ENCODE assay signal across 10 mouse cellular contexts in the genomic region with DNA sequence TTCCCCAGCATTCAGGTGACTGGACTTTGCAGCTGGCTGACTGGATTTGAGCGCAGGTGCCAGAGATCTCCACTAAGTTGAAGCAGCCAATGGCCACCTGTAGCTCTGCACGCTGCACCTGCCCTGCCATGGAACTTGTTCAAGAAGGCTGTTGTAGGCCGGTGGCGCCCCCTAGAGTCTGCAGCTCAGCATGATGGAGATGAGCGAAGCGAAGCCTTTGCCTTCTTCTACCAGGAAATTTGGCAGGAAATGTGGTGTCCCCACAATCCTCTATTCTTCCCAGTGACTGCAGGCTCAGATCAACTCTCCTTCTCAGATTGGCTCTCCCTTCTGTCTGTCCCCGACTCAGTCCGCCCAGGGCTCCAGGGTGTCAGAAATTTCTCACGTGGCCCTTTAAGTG. TPM values are rescaled to one million over a fixed set of nuclear protein-coding genes. Genes with fewer than 3 reads are reported as not detected.
A peak's percentile ranks its signal among the peaks of the same experiment; 100 is the strongest.
DNase-seq lines count a peak whose midpoint lies in the region; ATAC-seq and TF ChIP-seq lines count a peak whose summit lies in the region.
"Had no signal": no experiment of that assay in that cellular context is flagged by ENCODE, and none has a peak within 500 bp of the region (broad histone marks: within the 10 kb centered on the region; RNA-seq: fewer than 3 reads in every experiment).

No protein-coding gene starts in this region.

- H3K9me3 ChIP-seq in hindbrain, embryonic 11.5 days (ENCODE audit: control insufficient read depth, low read length), result no peaks in the 10 kb centered on the region
- no peaks in the 10 kb centered on the region for H3K9me3 ChIP-seq in hindbrain, embryonic 12.5 days (replicated peaks)
- no peaks in the 10 kb centered on the region for H3K9me3 ChIP-seq in kidney, postnatal 0 days (replicated peaks; ENCODE audit: low read length)
- no peaks in the 10 kb centered on the region for H3K9me3 ChIP-seq in liver, postnatal 0 days (ENCODE audit: low read length)
- H3K9me3 ChIP-seq in stomach, postnatal 0 days (ENCODE audit: control insufficient read depth, low read length), result no peaks in the 10 kb centered on the region

- WGBS in hindbrain, embryonic 11.5 days, result 22% methylated on average over 9 of the region's 9 CpGs
- 18% methylated on average over 9 of the region's 9 CpGs for WGBS in hindbrain, embryonic 12.5 days
- 13% methylated on average over 9 of the region's 9 CpGs for WGBS in kidney, postnatal 0 days
- 15% methylated on average over 9 of the region's 9 CpGs for WGBS in liver, postnatal 0 days (ENCODE audit: insufficient replicate concordance)
- 14% methylated on average over 9 of the region's 9 CpGs for WGBS in stomach, postnatal 0 days

- TF ChIP-seq CTCF in kidney, postnatal 0 days (IDR thresholded peaks at IDR 0.05; ENCODE audit: low read depth), result peak; percentile 64
- 0 out of 2 replicates have a peak, but pooled peaks have one; percentile 16 for TF ChIP-seq CTCF in liver, postnatal 0 days (IDR thresholded peaks at IDR 0.05; ENCODE audit: low read depth)
- peak; percentile 50 for TF ChIP-seq CTCF in stomach, postnatal 0 days (IDR thresholded peaks at IDR 0.05; ENCODE audit: low read depth)

- H3K36me3 ChIP-seq in hindbrain, embryonic 11.5 days (ENCODE audit: control insufficient read depth, insufficient read depth, low read length), result no peaks in the 10 kb centered on the region
- no peaks in the 10 kb centered on the region for H3K36me3 ChIP-seq in hindbrain, embryonic 12.5 days
- no peaks in the 10 kb centered on the region for H3K36me3 ChIP-seq in kidney, postnatal 0 days (ENCODE audit: insufficient read depth, low read length)
- no peaks in the 10 kb centered on the region for H3K36me3 ChIP-seq in liver, postnatal 0 days (replicated peaks; ENCODE audit: insufficient read depth, low read length)
- no peaks in the 10 kb centered on the region for H3K36me3 ChIP-seq in stomach, postnatal 0 days (ENCODE audit: control insufficient read depth, insufficient read depth, low read length)

- H3K4me1 ChIP-seq in hindbrain, embryonic 11.5 days (replicated peaks; ENCODE audit: control insufficient read depth, insufficient read depth, low read length), result no peaks in the 10 kb centered on the region
- H3K4me1 ChIP-seq in hindbrain, embryonic 12.5 days, result peaks cover 11% of the 10 kb centered on the region
- no peaks in the 10 kb centered on the region for H3K4me1 ChIP-seq in kidney, postnatal 0 days (replicated peaks; ENCODE audit: insufficient read depth, low read length)
- no peaks in the 10 kb centered on the region for H3K4me1 ChIP-seq in liver, postnatal 0 days (ENCODE audit: insufficient read depth)
- no peaks in the 10 kb centered on the region for H3K4me1 ChIP-seq in stomach, postnatal 0 days (replicated peaks; ENCODE audit: control insufficient read depth, insufficient read depth)

- peak; percentile 75 for DNase-seq in hindbrain, embryonic 11.5 days (ENCODE audit: low spot score)
- DNase-seq in cerebellum, adult 9-10 months, result peak; percentile 31
- DNase-seq in kidney, postnatal 0 days (ENCODE audit: low spot score), result peak; percentile 36
- no peak for DNase-seq in liver, postnatal 0 days
- DNase-seq in stomach, postnatal 0 days (ENCODE audit: low spot score), result peak; percentile 24
- DNase-seq in spleen, postnatal 4 days (ENCODE audit: low spot score in 2 of 2), result no peak
- no peak for DNase-seq in urinary bladder, postnatal 25 days (ENCODE audit: low spot score)

- H3K27ac ChIP-seq in hindbrain, embryonic 11.5 days (ENCODE audit: low read depth, low read length), result no peak overlapping the region
- no peak overlapping the region for H3K27ac ChIP-seq in hindbrain, embryonic 12.5 days
- no peak overlapping the region for H3K27ac ChIP-seq in kidney, postnatal 0 days
- no peak overlapping the region for H3K27ac ChIP-seq in liver, postnatal 0 days (ENCODE audit: low read depth)
- no peak overlapping the region for H3K27ac ChIP-seq in stomach, postnatal 0 days (replicated peaks)

- H3K9ac ChIP-seq in hindbrain, embryonic 11.5 days (ENCODE audit: low read depth, low read length), result no peak overlapping the region
- H3K9ac ChIP-seq in hindbrain, embryonic 12.5 days, result no peak overlapping the region
- H3K9ac ChIP-seq in kidney, postnatal 0 days (ENCODE audit: low read depth, low read length), result no peak overlapping the region
- H3K9ac ChIP-seq in liver, postnatal 0 days (replicated peaks), result no peak overlapping the region
- H3K9ac ChIP-seq in stomach, postnatal 0 days (ENCODE audit: low read length), result no peak overlapping the region

- no peak for TF ChIP-seq EP300 in liver, postnatal 0 days (IDR thresholded peaks at IDR 0.05; ENCODE audit: low read depth)
- TF ChIP-seq EP300 in stomach, postnatal 0 days (optimal IDR thresholded peaks at IDR 0.05), result no peak

- H3K4me2 ChIP-seq in hindbrain, embryonic 11.5 days (replicated peaks; ENCODE audit: low read depth, low read length), result no peak overlapping the region
- H3K4me2 ChIP-seq in hindbrain, embryonic 12.5 days (replicated peaks), result no peak overlapping the region
- no peak overlapping the region for H3K4me2 ChIP-seq in kidney, postnatal 0 days (ENCODE audit: low read length)
- H3K4me2 ChIP-seq in liver, postnatal 0 days (ENCODE audit: low read depth, low read length), result no peak overlapping the region
- no peak overlapping the region for H3K4me2 ChIP-seq in stomach, postnatal 0 days (replicated peaks; ENCODE audit: low read depth)

- peaks cover 24% of the 10 kb centered on the region for H3K27me3 ChIP-seq in hindbrain, embryonic 11.5 days (ENCODE audit: control insufficient read depth, insufficient read depth, low read length)
- H3K27me3 ChIP-seq in hindbrain, embryonic 12.5 days, result peaks cover 76% of the 10 kb centered on the region
- peaks cover 37% of the 10 kb centered on the region for H3K27me3 ChIP-seq in kidney, postnatal 0 days (ENCODE audit: insufficient read depth, low read length)
- H3K27me3 ChIP-seq in liver, postnatal 0 days (ENCODE audit: insufficient read depth, low read length), result peaks cover 10% of the 10 kb centered on the region
- peaks cover 7% of the 10 kb centered on the region; the same call in 1 of the 2 replicates for H3K27me3 ChIP-seq in stomach, postnatal 0 days (ENCODE audit: control insufficient read depth, insufficient read depth, low read length)
- H3K27me3 ChIP-seq: CH12.LX had no signal

- no peak overlapping the region for H3K4me3 ChIP-seq in hindbrain, embryonic 11.5 days (ENCODE audit: low read depth, low read length)
- H3K4me3 ChIP-seq in hindbrain, embryonic 12.5 days, result no peak overlapping the region
- no peak overlapping the region for H3K4me3 ChIP-seq in kidney, postnatal 0 days (replicated peaks; ENCODE audit: low read depth, low read length)
- no peak overlapping the region for H3K4me3 ChIP-seq in liver, postnatal 0 days (ENCODE audit: low read depth, low read length)
- H3K4me3 ChIP-seq in stomach, postnatal 0 days (ENCODE audit: low read depth, low read length), result no peak overlapping the region
- H3K4me3 ChIP-seq: erythroblast, embryonic 14.5 days had no signal

- ATAC-seq in hindbrain, embryonic 11.5 days (ENCODE audit: low FRiP score), result no peak
- no peak for ATAC-seq in hindbrain, embryonic 12.5 days (ENCODE audit: low FRiP score)
- no peak for ATAC-seq in kidney, postnatal 0 days (replicated peaks; ENCODE audit: low FRiP score, low read depth)
- ATAC-seq in liver, postnatal 0 days, result no peak
- no peak for ATAC-seq in stomach, postnatal 0 days (ENCODE audit: low FRiP score, low TSS enrichment)

RNA-seq across cellular contexts. Expression of gene Tmem132d, which starts 4.0 kb away (rescaled TPM):
- polyA plus RNA-seq in hindbrain, embryonic 11.5 days (2014; fragmentation: Nextera tagmentation; extraction: Ambion mirVana), result 0.46 and 0.63 TPM in 2 replicates
- polyA plus RNA-seq in hindbrain, embryonic 12.5 days (2016; fragmentation: Nextera tagmentation; extraction: Ambion mirVana), result 0.96 and 2.4 TPM in 2 replicates
- 0.14 and 0.24 TPM in 2 replicates for polyA plus RNA-seq in kidney, postnatal 0 days (2015; fragmentation: Nextera tagmentation; extraction: Ambion mirVana)
- not detected in 2 replicates for polyA plus RNA-seq in liver, postnatal 0 days (2015; fragmentation: Nextera tagmentation; extraction: Ambion mirVana)
- 0.16 and 0.23 TPM in 2 replicates for polyA plus RNA-seq in stomach, postnatal 0 days (2015; fragmentation: Nextera tagmentation; extraction: Ambion mirVana)
- polyA plus RNA-seq: erythroblast, embryonic 14.5 days had no signal

Comparison
In these comparisons a context has a peak if more than half of its experiments do, and no peak if none do; other contexts are left out.
1. DNase-seq: peak in hindbrain, embryonic 11.5 days (single experiment), cerebellum, adult 9-10 months (single experiment), kidney, postnatal 0 days (single experiment) and stomach, postnatal 0 days (single experiment); none in liver, postnatal 0 days (single experiment), spleen, postnatal 4 days (0 of 2) and urinary bladder, postnatal 25 days (single experiment).
2. Peak in every context shown above with its lines, with median percentiles within 50 percentile points of each other: CTCF ChIP-seq.